Mouse (Mus musculus): ENCODE results near the gene Kcp. TPM values are rescaled to one million over a fixed set of nuclear protein-coding genes. Genes with fewer than 3 reads are reported as not detected.

Gene Kcp
- 37.7 and 61.8 TPM in 2 replicates for polyA plus RNA-seq (2012; rRNA removed)

DNA sequence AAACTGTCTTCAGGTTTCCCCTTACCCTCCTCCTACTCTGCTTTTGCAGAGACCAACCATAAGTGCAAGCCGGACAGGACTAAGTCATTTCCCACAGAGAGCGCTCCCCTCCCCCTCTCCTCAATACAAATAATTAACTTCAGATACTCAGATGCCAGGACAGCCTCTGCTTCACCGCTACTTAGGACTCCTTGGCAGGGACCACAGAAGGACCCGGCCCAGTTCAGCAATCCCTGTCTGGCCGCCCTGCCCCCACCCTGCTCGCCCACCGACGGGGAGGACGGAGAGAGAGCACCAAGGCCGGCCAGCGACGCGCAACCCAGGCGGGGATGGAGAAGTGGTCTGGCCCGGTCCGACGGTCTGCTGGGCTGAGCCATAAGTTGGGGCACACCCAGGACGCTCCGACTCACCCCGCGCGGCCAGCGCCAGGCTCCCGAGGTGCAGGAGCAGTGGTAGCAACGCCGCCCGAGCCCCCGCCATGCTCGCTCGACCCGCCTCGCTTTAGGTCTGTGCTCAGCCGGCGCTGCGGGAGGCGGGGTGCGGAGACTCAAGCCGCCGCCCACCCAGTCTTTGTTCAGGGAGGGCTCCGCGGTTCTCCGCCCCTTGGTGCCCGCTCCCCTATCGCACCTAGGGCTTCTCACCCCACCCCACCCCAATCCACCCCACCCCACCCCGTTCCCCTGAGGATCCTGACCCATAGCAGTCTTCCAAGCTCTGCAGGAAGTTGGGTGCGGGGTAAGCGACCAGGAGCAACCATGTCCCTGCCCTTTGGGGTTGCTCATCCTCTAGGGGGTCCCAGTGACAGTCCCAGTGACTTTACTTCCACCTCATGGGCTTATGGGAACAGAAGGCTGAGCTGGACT is at the start of gene Kcp:
Gene Kcp (minus strand): TSS at position 506 of the 863 bp plus-strand sequence.

DNA sequence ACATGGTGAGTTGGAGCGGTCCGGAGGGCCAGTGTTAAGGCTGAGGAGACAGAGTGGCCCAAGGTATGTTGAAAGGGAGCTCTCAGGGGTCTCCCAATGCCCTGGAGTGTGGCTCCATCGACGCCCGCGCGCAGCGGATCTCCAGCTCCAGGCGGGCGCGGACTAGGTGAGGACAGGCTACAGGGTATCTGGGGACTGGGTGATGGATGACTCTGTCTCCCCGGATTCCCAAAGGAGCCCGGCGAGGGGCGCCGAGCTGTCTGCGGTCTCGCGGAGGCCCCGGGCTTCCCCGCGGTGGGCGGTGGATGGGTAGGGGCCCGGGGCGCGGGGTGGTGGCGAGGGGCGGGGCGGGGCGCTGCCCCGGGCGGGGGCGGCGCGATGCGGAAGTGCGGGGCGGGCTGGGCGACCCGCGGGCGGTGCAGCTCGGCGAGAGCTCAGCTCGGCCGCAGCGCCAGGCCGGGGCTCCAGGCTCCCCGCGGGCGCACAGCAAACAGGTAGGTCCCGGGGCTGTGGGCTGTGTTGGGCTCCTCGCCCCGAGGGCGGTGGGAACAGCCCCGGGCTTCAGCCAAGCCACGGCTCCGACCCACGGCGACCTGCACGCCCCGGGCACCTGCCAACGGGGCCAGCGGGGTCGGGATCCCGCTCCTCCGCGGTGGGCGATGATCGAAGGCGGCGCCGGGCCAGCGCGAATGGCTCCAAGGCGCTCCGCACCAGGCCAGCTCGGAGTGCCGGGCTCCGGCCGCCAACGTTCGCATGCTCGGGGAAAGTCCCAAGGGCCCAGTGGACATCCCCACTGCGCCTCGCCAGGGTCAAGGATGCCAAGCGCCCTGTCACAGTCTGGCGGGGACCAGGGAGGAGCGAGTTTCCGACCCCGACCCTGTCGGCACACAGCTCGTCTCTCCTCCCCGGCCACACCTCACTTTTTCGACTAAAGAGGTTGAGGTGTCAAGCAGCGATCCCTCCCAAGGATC is 18.8 kb upstream of the Kcp start, which contains the start of gene Irf5:
Gene Irf5 (plus strand): TSS at position 345 of the 971 bp plus-strand sequence.

DNA sequence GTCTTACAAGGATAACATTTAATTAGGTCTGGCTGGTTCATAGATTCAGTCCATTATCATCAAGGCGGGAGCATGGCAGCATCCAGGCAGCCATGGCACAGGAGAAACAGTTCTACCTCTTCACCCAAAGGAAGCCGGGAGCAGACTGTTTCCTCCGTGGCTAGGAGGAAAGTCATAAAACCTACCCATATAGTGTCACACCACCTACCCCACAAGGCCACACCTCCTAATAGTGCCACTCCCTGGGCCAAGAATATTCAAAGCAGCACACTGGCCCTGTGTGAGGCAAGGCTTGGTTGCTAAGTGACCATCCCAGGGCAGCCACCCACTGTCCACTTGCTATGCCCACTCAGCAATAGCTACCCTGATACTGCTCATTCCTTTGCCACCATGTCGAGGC is 36.6 kb downstream of the Kcp start, which contains the start of gene Atp6v1fnb:
Gene Atp6v1fnb (plus strand): TSS at position 301 of the 400 bp plus-strand sequence.

DNA sequence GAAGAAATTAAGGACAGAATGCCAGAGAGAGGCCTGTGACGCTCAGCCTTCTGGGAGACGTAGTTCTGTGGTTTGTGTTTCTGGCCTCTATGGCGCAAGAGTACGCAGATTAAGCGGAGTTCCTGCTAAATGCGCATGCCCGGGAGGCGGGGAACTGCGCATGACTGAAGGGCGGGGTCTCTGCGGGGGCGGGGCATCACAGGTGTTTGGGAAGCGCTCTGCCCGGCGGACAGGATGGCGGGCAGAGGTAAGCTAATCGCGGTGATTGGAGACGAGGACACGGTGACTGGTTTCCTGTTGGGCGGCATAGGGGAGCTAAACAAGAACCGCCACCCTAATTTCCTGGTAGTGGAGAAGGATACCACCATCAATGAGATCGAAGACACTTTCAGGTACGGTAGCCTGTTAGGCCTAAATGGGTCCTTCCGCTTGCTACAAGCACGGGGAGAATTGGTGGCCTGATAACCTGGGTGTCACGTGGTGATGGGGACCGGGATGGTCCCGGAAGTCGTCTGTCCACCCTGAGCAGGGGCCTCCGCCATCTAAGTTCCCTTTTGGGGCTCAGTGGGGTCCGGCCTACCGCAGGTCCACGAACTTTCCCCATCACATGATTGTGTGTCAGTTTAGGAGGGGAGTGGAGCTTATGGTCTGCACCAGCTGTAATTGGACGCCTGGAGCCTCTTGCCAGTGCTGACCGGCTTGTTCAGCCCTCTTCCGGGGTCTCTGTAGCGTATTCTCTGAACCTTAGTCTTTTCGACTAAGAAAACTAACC is 40.0 kb downstream of the Kcp start, which contains the start of gene Atp6v1f:
Gene Atp6v1f (plus strand): TSS at position 136 of the 772 bp plus-strand sequence.

DNA sequence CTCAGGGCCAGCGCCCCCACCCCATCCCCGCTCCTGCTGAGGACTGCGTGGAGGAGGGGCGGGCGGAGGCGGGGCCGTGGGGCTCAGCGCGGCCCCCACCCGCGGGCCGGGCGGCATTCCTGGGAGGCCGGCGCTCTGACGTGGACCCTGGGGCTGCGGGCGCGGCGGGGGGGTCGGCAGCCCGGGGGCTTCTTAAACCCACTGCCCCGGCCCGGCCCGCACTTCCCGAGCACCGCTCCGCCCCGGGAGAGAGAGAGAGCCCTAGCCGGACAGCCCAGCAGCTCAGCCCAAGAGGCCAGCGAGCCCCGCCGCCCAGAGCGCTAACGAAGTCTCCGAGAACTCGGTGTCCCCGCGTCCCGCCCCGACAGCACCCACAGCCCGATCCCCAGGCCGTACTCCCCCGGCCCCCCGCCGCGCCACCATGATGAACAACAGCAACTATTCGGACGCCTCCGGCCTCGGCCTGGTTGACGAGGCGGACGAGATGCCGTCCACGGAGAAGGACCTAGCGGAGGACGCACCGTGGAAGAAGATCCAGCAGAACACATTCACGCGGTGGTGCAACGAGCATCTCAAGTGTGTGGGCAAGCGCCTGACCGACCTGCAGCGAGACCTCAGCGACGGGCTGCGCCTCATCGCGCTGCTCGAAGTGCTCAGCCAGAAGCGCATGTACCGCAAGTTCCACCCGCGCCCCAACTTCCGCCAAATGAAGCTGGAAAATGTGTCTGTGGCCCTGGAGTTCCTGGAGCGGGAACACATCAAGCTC is 74.5 kb downstream of the Kcp start, which contains the start of gene Flnc:
Gene Flnc (plus strand): TSS at position 219 of the 766 bp plus-strand sequence.

Other genes with a start within 250 kb of the Kcp start
- gene Hilpda, start 235.5 kb downstream of the Kcp start, polyA plus RNA-seq (2012; rRNA removed): 19.6 and 30.4 TPM in 2 replicates
- 1.0 and 1.5 TPM in 2 replicates for gene Fam71f2, start 228.4 kb downstream of the Kcp start, polyA plus RNA-seq (2012; rRNA removed)
- 0.09 TPM in 1 of 2 replicates, not detected in the other for gene Fam71f1, start 188.8 kb downstream of the Kcp start, polyA plus RNA-seq (2012; rRNA removed)
- 211 and 214 TPM in 2 replicates for gene Calu, start 159.9 kb downstream of the Kcp start, polyA plus RNA-seq (2012; rRNA removed)
- 0.06 TPM in 1 of 2 replicates, not detected in the other for gene Opn1sw, start 119.5 kb downstream of the Kcp start, polyA plus RNA-seq (2012; rRNA removed)
- gene Ccdc136, start 111.6 kb downstream of the Kcp start, polyA plus RNA-seq (2012; rRNA removed): 31.4 and 47.4 TPM in 2 replicates
- gene Flnc, start 74.7 kb downstream of the Kcp start, polyA plus RNA-seq (2012; rRNA removed): 5.5 and 12.2 TPM in 2 replicates
- 119 and 185 TPM in 2 replicates for gene Atp6v1f, start 40.2 kb downstream of the Kcp start, polyA plus RNA-seq (2012; rRNA removed)
- gene Atp6v1fnb, start 36.5 kb downstream of the Kcp start, polyA plus RNA-seq (2012; rRNA removed): 0.16 TPM in 2 replicates
- 1.5 and 4.3 TPM in 2 replicates for gene Irf5, start 18.7 kb upstream of the Kcp start, polyA plus RNA-seq (2012; rRNA removed)
- gene Tnpo3, start 101.9 kb upstream of the Kcp start, polyA plus RNA-seq (2012; rRNA removed): 74.3 and 93.2 TPM in 2 replicates
- 11.5 and 12.0 TPM in 2 replicates for gene Tspan33, start 186.3 kb upstream of the Kcp start, polyA plus RNA-seq (2012; rRNA removed)
- 64.5 and 82.2 TPM in 2 replicates for gene Smo, start 227.6 kb upstream of the Kcp start, polyA plus RNA-seq (2012; rRNA removed)

Data from central nervous system, embryonic 11.5 days (tissue).